Mouse (Mus musculus) brain, embryonic 14.5 days (tissue): Measurements from ENCODE around the gene Sars2.

Source experiments
- CTCF ChIP-seq: fragments of 200-500 bp; IDR thresholded peaks from 2 replicates; pipeline ENCODE4 v1.5.1; 2012; ENCODE audit warnings: inconsistent platforms, mild to moderate bottlenecking, moderate library complexity, borderline replicate concordance; ENCODE audit not compliant: insufficient read depth, insufficient read length; ENCODE audit errors: extremely low read depth
- POLR2A ChIP-seq: fragments of 200-500 bp; IDR thresholded peaks from 2 replicates; pipeline ENCODE4 v1.6.1; 2012; ENCODE audit warnings: mild to moderate bottlenecking, inconsistent platforms, borderline replicate concordance; ENCODE audit not compliant: poor library complexity, insufficient read depth, insufficient read length, severe bottlenecking; ENCODE audit errors: extremely low read depth

- TF ChIP-seq CTCF, result no peak
- TF ChIP-seq POLR2A, result no peak
Measured at GRCm38 (mm10) chr7:28771867-28772266, 30.1 kb downstream of the Sars2 start.
